In the genomic region with DNA sequence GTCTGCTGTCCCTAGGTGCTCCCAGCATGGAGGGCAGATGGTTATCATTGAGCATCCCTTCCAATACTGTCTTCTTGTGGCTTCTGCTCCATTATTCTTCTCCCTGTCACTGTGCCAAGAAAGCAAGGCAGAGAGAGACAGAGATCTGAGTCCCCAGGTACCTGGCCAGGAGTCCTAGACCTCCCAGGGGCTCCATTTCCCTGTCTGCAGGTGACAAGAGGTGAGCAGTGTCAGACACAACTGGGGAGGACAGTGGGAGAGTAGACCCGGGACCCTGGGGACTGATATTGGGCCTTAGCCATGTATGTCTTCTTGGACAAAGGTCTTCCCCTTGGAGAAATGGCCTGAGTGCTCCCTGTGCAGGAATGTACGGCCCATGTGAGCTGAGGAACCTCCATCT, we compare ENCODE assay signal across 17 mouse cellular contexts. TPM values are rescaled to one million over a fixed set of nuclear protein-coding genes. Genes with fewer than 3 reads are reported as not detected.
"Had no signal": no experiment of that assay in that cellular context is flagged by ENCODE, and none has a peak within 500 bp of the region (broad histone marks: within the 10 kb centered on the region; RNA-seq: fewer than 3 reads in every experiment).

No protein-coding gene starts in this region.

- H3K9ac ChIP-seq: neural tube, embryonic 15.5 days; stomach, embryonic 15.5 days had no signal

- H3K36me3 ChIP-seq: neural tube, embryonic 15.5 days; stomach, embryonic 15.5 days had no signal

- H3K27ac ChIP-seq: neural tube, embryonic 15.5 days; stomach, postnatal 0 days had no signal

- H3K4me2 ChIP-seq: neural tube, embryonic 15.5 days; stomach, embryonic 15.5 days had no signal

- DNase-seq: retina, postnatal 1 day; right cerebral cortex, adult 18-20 months; right cerebral cortex, postnatal 14 days; right cerebral cortex, postnatal 25 days; right cerebral cortex, postnatal 4 days; spleen, adult 18-20 months; thymus, adult 18-20 months; thymus, adult 2 months; thymus, postnatal 14 days; thymus, postnatal 25 days; thymus, postnatal 36 days; thymus, postnatal 4 days had no signal

- H3K9me3 ChIP-seq: neural tube, embryonic 15.5 days; stomach, embryonic 15.5 days had no signal

- H3K27me3 ChIP-seq: stomach, embryonic 15.5 days had no signal

- H3K4me3 ChIP-seq: neural tube, embryonic 15.5 days; stomach, embryonic 15.5 days had no signal

RNA-seq across cellular contexts. Expression of a gene that starts 37.1 kb away (rescaled TPM):
- total RNA-seq: neutrophil, adult 5-6 weeks had no signal

RNA-seq across cellular contexts. Expression of a gene that starts 50.0 kb away (rescaled TPM):
- total RNA-seq: neutrophil, adult 5-6 weeks had no signal
- polyA plus RNA-seq: neural tube, embryonic 14.5 days; neural tube, embryonic 15.5 days had no signal
